Mouse (Mus musculus) kidney, adult 2 months (tissue): ENCODE results near the gene Clip2. TPM values are rescaled to one million over a fixed set of nuclear protein-coding genes. Genes with fewer than 3 reads are reported as not detected.

Source experiments
- DNase-seq: peaks from one replicate; pipeline ENCODE4 v3.0.0; 2021
- H3K27ac ChIP-seq: fragments of 200-500 bp; 2 replicates; pipeline ENCODE4 v1.5.1; 2012; ENCODE audit warnings: low read depth, low read length, control low read depth, inconsistent platforms; ENCODE audit not compliant: insufficient read depth
- H3K27me3 ChIP-seq: fragments of 200-500 bp; replicated peaks from 2 replicates; pipeline ENCODE4 v1.6.1; 2012; ENCODE audit warnings: mild to moderate bottlenecking, moderate library complexity, low read length, inconsistent platforms; ENCODE audit not compliant: control insufficient read depth, insufficient read depth
- H3K36me3 ChIP-seq: fragments of 200-500 bp; 2 replicates; pipeline ENCODE4 v1.6.1; 2012; ENCODE audit warnings: mild to moderate bottlenecking, moderate library complexity, low read length, inconsistent platforms; ENCODE audit not compliant: control insufficient read depth, insufficient read depth
- H3K4me1 ChIP-seq: fragments of 200-500 bp; 2 replicates; pipeline ENCODE4 v1.6.1; 2011; ENCODE audit warnings: low read length; ENCODE audit not compliant: control insufficient read depth, insufficient read depth
- H3K4me3 ChIP-seq: fragments of 200-500 bp; 2 replicates; pipeline ENCODE4 v1.5.1; 2011; ENCODE audit warnings: mild to moderate bottlenecking, low read depth, low read length, control low read depth; ENCODE audit not compliant: insufficient read depth
- CTCF ChIP-seq: fragments of 200-500 bp; conservative IDR thresholded peaks from 2 replicates; pipeline ENCODE4 v1.5.1; 2011; ENCODE audit warnings: low read depth, mild to moderate bottlenecking, control low read depth, low read length, moderate library complexity, mixed read lengths; ENCODE audit not compliant: insufficient read depth, insufficient read length
- POLR2A ChIP-seq: fragments of 200-500 bp; IDR thresholded peaks from one replicate; pipeline ENCODE4 v1.6.1; 2011; ENCODE audit warnings: low read depth, low read length, control low read depth
- WGBS: fragments of 180-500 bp; shearing (Covaris S2); methylation state at CpG from one replicate; pipeline ENCODE4 v1.1.7; 2018; 5-methylcytosine and 5-hydroxymethylcytosine counted together
- polyA plus RNA-seq: library from polyadenylated mRNA; depleted of rRNA; stranded (reverse); fragments of >200 nt; gene quantifications from 2 replicates; pipeline ENCODE4 v1.2.3, GENCODE M21; 2012

Gene Clip2
- polyA plus RNA-seq, 1 experiment: 22.4 TPM

DNA sequence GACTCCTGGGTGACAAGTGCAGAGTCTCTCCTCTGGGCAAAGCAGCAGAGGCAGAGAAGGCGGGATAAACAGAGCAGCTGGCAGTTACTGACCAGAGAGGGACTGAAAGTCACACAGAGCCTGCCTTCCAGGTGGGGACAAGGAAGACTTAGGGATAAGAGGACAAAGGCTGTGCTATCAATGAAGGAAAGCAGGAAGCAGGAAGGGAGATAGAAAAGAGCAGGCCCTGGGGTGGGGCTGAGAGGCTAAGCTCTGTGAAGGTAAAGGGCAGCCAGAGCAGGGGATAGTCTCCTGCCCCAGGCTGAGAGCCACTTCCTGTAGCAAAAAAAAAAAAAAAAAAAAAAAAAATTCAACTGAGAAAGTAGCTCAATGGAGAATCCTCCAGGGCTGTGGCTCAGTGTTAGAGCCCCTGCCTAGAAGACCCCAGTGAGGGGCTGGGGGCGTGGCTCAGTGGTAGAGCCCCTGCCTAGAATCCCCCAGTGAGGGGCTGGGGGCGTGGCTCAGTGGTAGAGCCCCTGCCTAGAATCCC lies 2.5 kb downstream of the Clip2 start:
- Histone ChIP-seq H3K27ac (peak overlapping the region; percentile 37; the same call in 1 of the 2 replicates), H3K27me3 (no peaks in the 10 kb centered on the region), H3K4me1 (peaks cover 43% of the 10 kb centered on the region), H3K4me3 (no peak overlapping the region), H3K36me3 (no peaks in the 10 kb centered on the region)
- DNase-seq: no peak
- 86% methylated on average over 3 of the region's 3 CpGs for WGBS
- TF ChIP-seq CTCF: no peak
- TF ChIP-seq POLR2A: no peak

DNA sequence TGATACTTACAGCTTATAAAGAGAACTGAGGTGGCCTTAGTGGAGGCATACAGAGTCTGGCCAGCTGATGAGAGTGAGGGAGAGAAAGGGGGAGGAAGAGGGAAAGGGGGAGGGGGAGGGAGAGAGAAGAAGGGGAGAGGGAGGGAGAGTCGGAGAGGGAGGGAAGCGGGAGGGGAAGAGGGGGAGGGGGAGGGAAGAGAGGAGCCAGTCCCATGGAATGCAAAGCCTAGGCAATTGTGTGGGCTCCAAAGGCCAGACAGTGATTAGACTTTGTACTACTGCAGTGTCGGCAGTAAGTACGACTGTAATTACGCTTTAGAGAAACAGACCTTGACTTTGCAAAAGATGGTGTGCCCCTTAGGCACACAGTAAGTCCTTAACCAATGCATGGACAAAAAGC lies 3.9 kb downstream of the Clip2 start:
- Histone ChIP-seq H3K36me3 (no peaks in the 10 kb centered on the region), H3K27ac (peak overlapping the region; percentile 91), H3K4me1 (peaks cover 43% of the 10 kb centered on the region), H3K27me3 (no peaks in the 10 kb centered on the region), H3K4me3 (no peak overlapping the region)
- TF ChIP-seq CTCF: no peak
- TF ChIP-seq POLR2A: no peak
- peak; percentile 86 for DNase-seq
- 36% methylated on average over 5 of the region's 5 CpGs for WGBS

- TF ChIP-seq CTCF (no peak), POLR2A (no peak)
- Histone ChIP-seq H3K4me3 (no peak overlapping the region), H3K4me1 (peaks cover 41% of the 10 kb centered on the region), H3K27ac (no peak overlapping the region), H3K27me3 (no peaks in the 10 kb centered on the region), H3K36me3 (no peaks in the 10 kb centered on the region)
- 83% methylated on average over 7 of the region's 7 CpGs for WGBS
- no peak for DNase-seq
Observed at GRCm38 (mm10) chr5:134546790-134547189, 5.4 kb downstream of the Clip2 start.

DNA sequence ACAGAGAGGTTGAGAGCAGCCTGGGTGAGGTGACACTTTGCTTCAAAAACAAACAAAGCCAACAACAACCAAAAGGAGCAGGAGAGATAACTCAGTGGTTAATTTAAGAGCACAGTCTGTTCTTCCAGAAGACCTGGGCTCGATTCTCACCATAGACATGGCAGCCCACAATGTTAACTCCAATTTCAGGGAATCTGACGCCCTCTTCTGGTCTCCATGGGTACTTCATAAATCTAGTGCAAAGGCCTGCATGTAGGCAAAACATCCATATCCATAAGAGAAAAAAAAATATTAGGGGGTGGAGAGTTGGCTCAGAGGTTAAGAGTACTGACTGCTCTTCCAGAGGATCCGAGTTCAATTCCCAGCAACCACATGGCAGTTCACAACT lies 7.0 kb downstream of the Clip2 start:
- H3K27me3 ChIP-seq: no peaks in the 10 kb centered on the region
- TF ChIP-seq POLR2A: no peak
- peak; percentile 26; the same call in 1 of the 2 replicates for TF ChIP-seq CTCF
- no peaks in the 10 kb centered on the region for H3K36me3 ChIP-seq
- no peak overlapping the region for H3K4me3 ChIP-seq
- H3K4me1 ChIP-seq: peaks cover 34% of the 10 kb centered on the region
- WGBS: 67% methylated on average over 3 of the region's 3 CpGs
- no peak for DNase-seq
- no peak overlapping the region for H3K27ac ChIP-seq

DNA sequence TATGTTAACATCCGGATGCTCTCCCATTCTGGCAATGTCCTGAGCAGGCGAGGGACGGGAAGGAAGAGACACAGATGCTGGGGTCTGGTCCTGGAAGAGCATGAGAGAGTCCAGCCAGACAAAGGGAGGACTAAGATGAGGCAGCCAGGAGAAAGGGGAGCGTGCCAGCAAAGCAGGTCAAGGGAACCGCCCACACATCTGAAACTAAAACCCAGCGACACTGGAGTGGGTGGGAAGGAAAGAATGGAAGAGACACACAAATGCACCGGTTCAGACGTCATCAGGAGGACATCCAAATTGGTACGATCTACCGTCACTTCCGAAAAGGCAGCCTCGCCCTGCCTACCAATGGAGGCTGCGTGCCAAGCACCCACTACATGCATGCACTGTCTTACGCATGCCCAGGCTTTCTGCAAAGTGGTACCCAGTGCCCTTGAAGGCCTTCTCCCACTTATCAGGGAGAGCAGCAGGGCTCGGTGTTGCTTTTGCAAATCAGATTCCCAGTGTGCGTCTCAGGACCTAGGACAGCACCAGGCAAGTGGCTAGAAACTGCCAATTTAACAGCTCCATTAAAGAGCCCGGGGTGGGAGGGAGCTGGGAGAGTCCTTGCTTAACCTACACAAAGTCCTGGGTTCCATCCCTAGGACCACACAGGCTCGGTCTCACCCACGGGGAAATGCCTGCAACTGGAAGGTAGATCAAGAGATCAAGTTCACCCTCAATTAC lies 7.6 kb downstream of the Clip2 start:
- H3K4me3 ChIP-seq: no peak overlapping the region
- peaks cover 33% of the 10 kb centered on the region for H3K4me1 ChIP-seq
- no peaks in the 10 kb centered on the region for H3K36me3 ChIP-seq
- TF ChIP-seq POLR2A (no peak), CTCF (no peak)
- H3K27me3 ChIP-seq: no peaks in the 10 kb centered on the region
- peak; percentile 42 for DNase-seq
- no peak overlapping the region for H3K27ac ChIP-seq
- WGBS: 52% methylated on average over 19 of the region's 19 CpGs

- peak overlapping the region; percentile 24 for H3K27ac ChIP-seq
- no peak for TF ChIP-seq POLR2A
- TF ChIP-seq CTCF: no peak
- whole genome bisulfite sequencing: 19% methylated on average over 7 of the region's 7 CpGs
- peaks cover 18% of the 10 kb centered on the region for H3K4me1 ChIP-seq
- H3K36me3 ChIP-seq: no peaks in the 10 kb centered on the region
- peak; percentile 95 for DNase-seq
- no peak overlapping the region for H3K4me3 ChIP-seq
- H3K27me3 ChIP-seq: no peaks in the 10 kb centered on the region
Observed at GRCm38 (mm10) chr5:134541640-134542039, 10.6 kb downstream of the Clip2 start.

- Histone ChIP-seq H3K4me3 (no peak overlapping the region), H3K36me3 (no peaks in the 10 kb centered on the region), H3K27me3 (no peaks in the 10 kb centered on the region), H3K4me1 (peaks cover 18% of the 10 kb centered on the region), H3K27ac (no peak overlapping the region)
- DNase-seq: peak; percentile 54
- 53% methylated on average over 6 of the region's 6 CpGs for WGBS
- TF ChIP-seq POLR2A (no peak), CTCF (no peak)
Observed at GRCm38 (mm10) chr5:134540881-134541280, 11.4 kb downstream of the Clip2 start.
